Mouse (Mus musculus): ENCODE measurements around the gene Lix1l.

- no peak for TF ChIP-seq POLR2AphosphoS2 (IDR thresholded peaks at IDR 0.05; ENCODE audit: insufficient read length, low read depth)
- TF ChIP-seq USF1 (IDR thresholded peaks at IDR 0.05; ENCODE audit: low read depth) = no peak
- TF ChIP-seq POLR2A (IDR thresholded peaks at IDR 0.05; ENCODE audit: insufficient read length, low read depth) = no peak
- TF ChIP-seq MYOG (IDR thresholded peaks at IDR 0.05; ENCODE audit: control insufficient read depth in 1 of 3, insufficient read depth in 1 of 3, insufficient read length in 2 of 3, low read depth in 2 of 3) = no peak
- no peak for TF ChIP-seq E2F4 (IDR thresholded peaks at IDR 0.05; ENCODE audit: insufficient read depth)
- TF ChIP-seq MAX (IDR thresholded peaks at IDR 0.05; ENCODE audit: low read depth) = no peak
- TF ChIP-seq SRF (IDR thresholded peaks at IDR 0.05; ENCODE audit: control insufficient read depth, insufficient read length, low read depth) = no peak
- no peak for TF ChIP-seq TCF12 (IDR thresholded peaks at IDR 0.05; ENCODE audit: insufficient read depth, poor library complexity, severe bottlenecking)
- TF ChIP-seq REST (IDR thresholded peaks at IDR 0.05; ENCODE audit: insufficient read depth, insufficient read length) = no peak
- no peak for TF ChIP-seq MYOD1 (IDR thresholded peaks at IDR 0.05; ENCODE audit: control insufficient read depth in 1 of 3, insufficient read length in 2 of 3, low read depth in 2 of 3)
- TF ChIP-seq CEBPB (IDR thresholded peaks at IDR 0.05; ENCODE audit: insufficient read depth, poor library complexity, severe bottlenecking) = no peak
Measured at GRCm38 (mm10) chr3:96602704-96603084, 1.7 kb downstream of the Lix1l start.

All from myocyte (in vitro differentiated cells).